Mouse (Mus musculus) right cerebral cortex, postnatal 4 days (tissue): ENCODE data around the gene Mast4.

ENCODE experiments used
- DNase-seq: peaks from one replicate; pipeline ENCODE4 v3.0.0-alpha.2; 2022

Mast4 gene

GRCm38 (mm10) chr13:103043011-103043410 lies 291.3 kb downstream of the Mast4 start:
- no peak for DNase-seq

GRCm38 (mm10) chr13:103037466-103037865 lies 296.8 kb downstream of the Mast4 start:
- DNase-seq: no peak

- DNase-seq: no peak
Observed at GRCm38 (mm10) chr13:103029377-103029776, 304.9 kb downstream of the Mast4 start.

- no peak for DNase-seq
Observed at GRCm38 (mm10) chr13:103027456-103028078, 306.7 kb downstream of the Mast4 start.

- DNase-seq: no peak
Observed at GRCm38 (mm10) chr13:103025461-103025860, 308.8 kb downstream of the Mast4 start.

GRCm38 (mm10) chr13:103018481-103018880 lies 315.8 kb downstream of the Mast4 start:
- no peak for DNase-seq

GRCm38 (mm10) chr13:103017661-103018060 lies 316.6 kb downstream of the Mast4 start:
- no peak for DNase-seq

GRCm38 (mm10) chr13:103015131-103015750 lies 319.1 kb downstream of the Mast4 start:
- no peak for DNase-seq

- no peak for DNase-seq
Observed at GRCm38 (mm10) chr13:103014631-103015030, 319.7 kb downstream of the Mast4 start.

- no peak for DNase-seq
Observed at GRCm38 (mm10) chr13:103014222-103014621, 320.1 kb downstream of the Mast4 start.

GRCm38 (mm10) chr13:103005227-103005626 lies 329.1 kb downstream of the Mast4 start:
- DNase-seq: no peak

- DNase-seq: no peak
Observed at GRCm38 (mm10) chr13:103001831-103002230, 332.5 kb downstream of the Mast4 start.

- DNase-seq: no peak
Observed at GRCm38 (mm10) chr13:103000891-103001290, 333.4 kb downstream of the Mast4 start.

GRCm38 (mm10) chr13:102994098-102994497 lies 340.2 kb downstream of the Mast4 start:
- no peak for DNase-seq

- no peak for DNase-seq
Observed at GRCm38 (mm10) chr13:102992680-102993423, 341.4 kb downstream of the Mast4 start.

- DNase-seq: no peak
Observed at GRCm38 (mm10) chr13:102991928-102992327, 342.4 kb downstream of the Mast4 start.

GRCm38 (mm10) chr13:102991196-102991595 lies 343.1 kb downstream of the Mast4 start:
- DNase-seq: no peak

- no peak for DNase-seq
Observed at GRCm38 (mm10) chr13:102990085-102990484, 344.2 kb downstream of the Mast4 start.

- no peak for DNase-seq
Observed at GRCm38 (mm10) chr13:102989616-102990015, 344.7 kb downstream of the Mast4 start.

- no peak for DNase-seq
Observed at GRCm38 (mm10) chr13:102988976-102989375, 345.3 kb downstream of the Mast4 start.

GRCm38 (mm10) chr13:102988251-102988895 lies 345.9 kb downstream of the Mast4 start:
- DNase-seq: no peak

GRCm38 (mm10) chr13:102984550-102984949 lies 349.7 kb downstream of the Mast4 start:
- DNase-seq: peak; percentile 8

GRCm38 (mm10) chr13:102973853-102974252 lies 360.4 kb downstream of the Mast4 start:
- no peak for DNase-seq

- no peak for DNase-seq
Observed at GRCm38 (mm10) chr13:102963471-102963870, 370.8 kb downstream of the Mast4 start.
